8 mouse cellular contexts compared by ENCODE assay signal in the genomic region with DNA sequence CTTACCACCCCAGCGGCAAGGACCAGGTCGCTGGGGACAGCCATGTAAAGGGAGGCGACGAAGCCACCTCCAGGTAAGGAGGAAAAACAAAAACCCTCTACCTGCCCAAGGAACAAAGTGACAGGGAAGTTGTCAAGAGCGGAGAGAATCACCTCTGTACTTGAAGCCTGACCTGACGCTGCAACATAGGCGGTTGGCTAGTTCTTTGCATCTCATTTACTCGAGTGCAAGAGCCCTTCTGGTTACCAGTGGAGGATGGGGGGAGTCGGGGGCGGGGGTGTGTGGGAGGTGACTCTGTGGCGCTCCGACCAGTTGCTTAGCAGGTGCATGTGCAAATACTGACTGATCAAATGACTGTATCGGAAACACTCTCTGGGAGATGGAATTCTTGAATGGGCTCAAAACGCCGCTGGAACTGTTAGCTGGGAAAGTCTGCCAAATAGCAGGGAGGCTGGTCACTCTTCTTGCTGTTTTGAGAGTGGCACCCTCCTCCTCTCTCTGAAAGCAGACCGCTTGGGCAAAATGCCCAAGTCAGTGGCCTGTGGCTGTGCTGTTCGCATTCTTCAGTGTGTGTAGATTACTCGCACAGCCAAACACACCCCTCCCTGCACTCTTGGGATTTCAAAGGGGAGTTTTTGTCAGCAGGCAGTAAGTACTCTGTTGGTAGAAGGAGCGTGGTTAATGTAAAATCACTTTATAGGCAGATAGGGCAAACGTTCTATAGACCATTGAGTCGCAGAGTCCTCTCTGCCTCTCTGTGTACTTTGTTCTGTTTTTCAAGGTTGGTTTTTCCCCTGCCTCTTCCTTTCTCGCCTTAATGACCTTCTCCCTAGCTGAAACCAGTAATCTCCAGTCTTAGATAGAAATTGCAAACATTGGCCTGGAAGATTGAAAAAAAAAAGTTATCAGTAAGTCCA. TPM values are rescaled to one million over a fixed set of nuclear protein-coding genes. Genes with fewer than 3 reads are reported as not detected.
DNase-seq lines count a peak whose midpoint lies in the region; ATAC-seq and TF ChIP-seq lines count a peak whose summit lies in the region.

No protein-coding gene starts in this region.

- peak; percentile 58 for ATAC-seq in frontal cortex, adult (ENCODE audit: low TSS enrichment)
- ATAC-seq in lung, postnatal 0 days = peak; percentile 88

- TF ChIP-seq POLR2A in cerebellum, adult 2 months (IDR thresholded peaks at IDR 0.05; ENCODE audit: borderline replicate concordance, insufficient read depth, low read length) = no peak

- H3K27ac ChIP-seq in cerebellum, adult 2 months (ENCODE audit: insufficient read depth, low read length) = no peak overlapping the region; the same call in 1 of the 2 replicates
- H3K27ac ChIP-seq in hindbrain, embryonic 10.5 days = peak overlapping the region; percentile 89
- H3K27ac ChIP-seq in lung, postnatal 0 days (ENCODE audit: low read length) = peak overlapping the region; percentile 94

- no peaks in the 10 kb centered on the region for H3K36me3 ChIP-seq in hindbrain, embryonic 10.5 days
- H3K36me3 ChIP-seq in lung, postnatal 0 days (ENCODE audit: insufficient read depth, low read length) = no peaks in the 10 kb centered on the region

- H3K9me3 ChIP-seq in hindbrain, embryonic 10.5 days = no peaks in the 10 kb centered on the region
- no peaks in the 10 kb centered on the region for H3K9me3 ChIP-seq in lung, postnatal 0 days (ENCODE audit: low read length)

- TF ChIP-seq CTCF in cerebellum, adult 2 months (IDR thresholded peaks at IDR 0.05; ENCODE audit: borderline replicate concordance, insufficient read depth, low read depth, low read length) = no peak
- TF ChIP-seq CTCF in lung, postnatal 0 days (IDR thresholded peaks at IDR 0.05) = no peak

- peak; percentile 27; the same call in 1 of the 2 replicates for TF ChIP-seq EP300 in lung, postnatal 0 days (IDR thresholded peaks at IDR 0.05)

- DNase-seq in MN1 (ENCODE audit: low spot score) = peak; percentile 63
- DNase-seq in cerebellum, adult 2 months = peak; percentile 47 to 61
- DNase-seq in hindbrain, embryonic 10.5 days (ENCODE audit: low spot score) = peak; percentile 41
- DNase-seq in layer of hippocampus, postnatal 10 days (ENCODE audit: low spot score in 2 of 2) = peak; percentile 51 to 58
- peak; percentile 93 for DNase-seq in lung, postnatal 0 days (ENCODE audit: low spot score)
- DNase-seq in retina, embryonic 14.5 days (ENCODE audit: low spot score) = peak; percentile 57
- peak; percentile 37 for DNase-seq in urinary bladder, postnatal 25 days (ENCODE audit: low spot score)

- 4% methylated on average over 22 of the region's 22 CpGs for WGBS in cerebellum, adult 2 months
- WGBS in hindbrain, embryonic 10.5 days = 2% methylated on average over 22 of the region's 22 CpGs
- WGBS in lung, postnatal 0 days = 2% methylated on average over 22 of the region's 22 CpGs

- peak overlapping the region; percentile 44 for H3K9ac ChIP-seq in lung, postnatal 0 days (replicated peaks; ENCODE audit: low read depth)

- peak overlapping the region; percentile 67 for H3K4me2 ChIP-seq in lung, postnatal 0 days (replicated peaks; ENCODE audit: low read depth, low read length)

- no peaks in the 10 kb centered on the region for H3K27me3 ChIP-seq in cerebellum, adult 2 months (ENCODE audit: control insufficient read depth, insufficient read depth, low read length)
- H3K27me3 ChIP-seq in hindbrain, embryonic 10.5 days (ENCODE audit: insufficient read depth, poor library complexity, severe bottlenecking) = no peaks in the 10 kb centered on the region
- H3K27me3 ChIP-seq in lung, postnatal 0 days (replicated peaks; ENCODE audit: insufficient read depth, low read length) = no peaks in the 10 kb centered on the region

- peak overlapping the region; percentile 54 for H3K4me3 ChIP-seq in cerebellum, adult 2 months (replicated peaks; ENCODE audit: insufficient read depth, low read depth, low read length)
- H3K4me3 ChIP-seq in hindbrain, embryonic 10.5 days = peak overlapping the region; percentile 64
- peak overlapping the region; percentile 51 for H3K4me3 ChIP-seq in lung, postnatal 0 days (ENCODE audit: low read depth, low read length)

- no peaks in the 10 kb centered on the region for H3K4me1 ChIP-seq in cerebellum, adult 2 months (ENCODE audit: control insufficient read depth, insufficient read depth, low read length)
- H3K4me1 ChIP-seq in hindbrain, embryonic 10.5 days (replicated peaks) = peaks cover 18% of the 10 kb centered on the region
- H3K4me1 ChIP-seq in lung, postnatal 0 days (ENCODE audit: insufficient read depth, low read depth, low read length) = peaks cover 16% of the 10 kb centered on the region; the same call in 1 of the 2 replicates

RNA-seq across cellular contexts. Expression of gene Arhgap18, which starts 19.7 kb away (rescaled TPM):
- polyA plus RNA-seq in cerebellum, adult 2 months (2012; rRNA removed) = 3.8 and 4.3 TPM in 2 replicates
- polyA plus RNA-seq in hindbrain, embryonic 10.5 days (2016; fragmentation: Nextera tagmentation; extraction: Ambion mirVana) = 10.0 and 10.9 TPM in 2 replicates
- 1 to 10 TPM; 9.2 to 9.8 TPM for total RNA-seq in layer of hippocampus, postnatal 10 days (2021)
- 28.6 and 43.3 TPM in 2 replicates for polyA plus RNA-seq in lung, postnatal 0 days (2015; fragmentation: Nextera tagmentation; extraction: Ambion mirVana)

Comparison
In these comparisons a context has a peak if more than half of its experiments do, and no peak if none do; other contexts are left out.
1. DNase-seq: peak in every context shown above with its lines; median percentile 93 in lung, postnatal 0 days; 63 in MN1; 57 in retina, embryonic 14.5 days; 54 in layer of hippocampus, postnatal 10 days; 54 in cerebellum, adult 2 months; 41 in hindbrain, embryonic 10.5 days; 37 in urinary bladder, postnatal 25 days.